Mouse (Mus musculus): ENCODE results near the gene Scn3b. TPM values are rescaled to one million over a fixed set of nuclear protein-coding genes. Genes with fewer than 3 reads are reported as not detected.
A peak's percentile ranks its signal among the peaks of the same experiment; 100 is the strongest.

Scn3b gene
- polyA plus RNA-seq, 1 experiment = 0.38 TPM

- WGBS = 27% methylated on average over 5 of the region's 5 CpGs
- peak overlapping the region; percentile 61 for H3K27ac ChIP-seq (ENCODE audit: insufficient read depth, low read depth, low read length)
- no peaks in the 10 kb centered on the region for H3K36me3 ChIP-seq (ENCODE audit: control insufficient read depth, insufficient read depth, low read length)
- peak; percentile 95 for DNase-seq
- H3K4me1 ChIP-seq (ENCODE audit: control insufficient read depth, insufficient read depth, low read length) = peaks cover 49% of the 10 kb centered on the region
- no peak overlapping the region for H3K4me3 ChIP-seq (ENCODE audit: insufficient read depth, low read depth, low read length)
- no peak for TF ChIP-seq POLR2A (IDR thresholded peaks at IDR 0.05; ENCODE audit: low read depth, low read length)
- no peak for TF ChIP-seq CTCF (conservative IDR thresholded peaks at IDR 0.05; ENCODE audit: insufficient read depth, insufficient read length, low read depth, low read length)
- no peaks in the 10 kb centered on the region for H3K27me3 ChIP-seq (replicated peaks; ENCODE audit: control insufficient read depth, insufficient read depth, low read length)
These were observed 67.7 kb downstream of the Scn3b start for GRCm38 (mm10) chr9:40336701-40337100.

- H3K27ac ChIP-seq (ENCODE audit: insufficient read depth, low read depth, low read length) = peak overlapping the region; percentile 50
- TF ChIP-seq POLR2A (IDR thresholded peaks at IDR 0.05; ENCODE audit: low read depth, low read length) (no peak), CTCF (conservative IDR thresholded peaks at IDR 0.05; ENCODE audit: insufficient read depth, insufficient read length, low read depth, low read length) (no peak)
- WGBS = 24% methylated on average over 4 of the region's 4 CpGs
These were observed 68.3 kb downstream of the Scn3b start for GRCm38 (mm10) chr9:40337131-40337820.

GRCm38 (mm10) chr9:40339578-40339977, 70.6 kb downstream of the Scn3b start:
- Histone ChIP-seq H3K27me3 (replicated peaks; ENCODE audit: control insufficient read depth, insufficient read depth, low read length) (no peaks in the 10 kb centered on the region), H3K4me1 (ENCODE audit: control insufficient read depth, insufficient read depth, low read length) (peaks cover 38% of the 10 kb centered on the region), H3K27ac (ENCODE audit: insufficient read depth, low read depth, low read length) (no peak overlapping the region), H3K4me3 (ENCODE audit: insufficient read depth, low read depth, low read length) (no peak overlapping the region), H3K36me3 (ENCODE audit: control insufficient read depth, insufficient read depth, low read length) (no peaks in the 10 kb centered on the region)
- TF ChIP-seq POLR2A (IDR thresholded peaks at IDR 0.05; ENCODE audit: low read depth, low read length) (no peak), CTCF (conservative IDR thresholded peaks at IDR 0.05; ENCODE audit: insufficient read depth, insufficient read length, low read depth, low read length) (no peak)
- WGBS = 61% methylated on average over 9 of the region's 9 CpGs
- DNase-seq = no peak

More at GRCm38 (mm10) chr9:40337131-40337820, 68.3 kb downstream of the Scn3b start:
- H3K27me3 ChIP-seq (replicated peaks; ENCODE audit: control insufficient read depth, insufficient read depth, low read length) = no peaks in the 10 kb centered on the region
- peaks cover 49% of the 10 kb centered on the region for H3K4me1 ChIP-seq (ENCODE audit: control insufficient read depth, insufficient read depth, low read length)
- no peak overlapping the region for H3K4me3 ChIP-seq (ENCODE audit: insufficient read depth, low read depth, low read length)
- no peaks in the 10 kb centered on the region for H3K36me3 ChIP-seq (ENCODE audit: control insufficient read depth, insufficient read depth, low read length)
- no peak for DNase-seq

Other genes with a start within 250 kb of the Scn3b start
- not detected in 2 replicates for gene Olfr981, start 247.8 kb upstream of the Scn3b start, polyA plus RNA-seq (2012; rRNA removed)
- gene Olfr982, start 195.4 kb upstream of the Scn3b start, polyA plus RNA-seq (2012; rRNA removed) = not detected in 2 replicates
- not detected in 2 replicates for gene Olfr983, start 175.6 kb upstream of the Scn3b start, polyA plus RNA-seq (2012; rRNA removed)
- gene Olfr984, start 155.0 kb upstream of the Scn3b start, polyA plus RNA-seq (2012; rRNA removed) = not detected in 2 replicates
- not detected in 2 replicates for gene Olfr985, start 139.0 kb upstream of the Scn3b start, polyA plus RNA-seq (2012; rRNA removed)
- not detected in 2 replicates for gene Tmem225, start 121.1 kb upstream of the Scn3b start, polyA plus RNA-seq (2012; rRNA removed)
- not detected in 2 replicates for gene Olfr986, start 88.3 kb upstream of the Scn3b start, polyA plus RNA-seq (2012; rRNA removed)
- gene Zfp202, start 76.9 kb upstream of the Scn3b start, polyA plus RNA-seq (2012; rRNA removed) = 0.94 and 1.1 TPM in 2 replicates

Measured in kidney, adult 2 months (tissue).